22 mouse cellular contexts compared by ENCODE assay signal in the genomic region with DNA sequence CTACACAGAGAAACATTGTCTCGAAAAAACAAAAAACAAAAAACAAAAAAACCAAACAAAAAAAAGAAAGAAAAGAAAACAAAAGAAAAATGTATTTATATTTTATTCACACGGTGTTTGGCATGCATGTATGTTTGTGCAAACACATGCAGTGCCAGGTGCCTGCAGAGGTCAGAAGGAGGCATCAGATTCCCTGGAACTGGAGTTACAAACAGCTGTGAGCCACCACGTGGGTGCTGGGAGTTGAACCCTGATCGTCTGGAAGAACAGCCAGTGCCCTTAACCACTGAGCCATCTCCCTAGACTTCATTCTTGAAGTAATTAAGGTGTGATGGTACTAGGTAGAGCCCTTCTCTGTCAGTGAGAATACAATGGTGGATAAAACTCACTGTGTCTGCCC. TPM values are rescaled to one million over a fixed set of nuclear protein-coding genes. Genes with fewer than 3 reads are reported as not detected.
DNase-seq lines count a peak whose midpoint lies in the region; ATAC-seq and TF ChIP-seq lines count a peak whose summit lies in the region.
"Had no signal": no experiment of that assay in that cellular context is flagged by ENCODE, and none has a peak within 500 bp of the region (broad histone marks: within the 10 kb centered on the region; RNA-seq: fewer than 3 reads in every experiment).

No protein-coding gene starts in this region.

- H3K9me3 ChIP-seq in kidney, postnatal 0 days (replicated peaks; ENCODE audit: low read length): no peaks in the 10 kb centered on the region
- no peaks in the 10 kb centered on the region for H3K9me3 ChIP-seq in kidney, embryonic 16.5 days (ENCODE audit: low read length)
- no peaks in the 10 kb centered on the region for H3K9me3 ChIP-seq in midbrain, embryonic 11.5 days (ENCODE audit: control insufficient read depth, low read length)
- no peaks in the 10 kb centered on the region for H3K9me3 ChIP-seq in midbrain, embryonic 14.5 days (ENCODE audit: control insufficient read depth, low read length)
- H3K9me3 ChIP-seq: forebrain, embryonic 13.5 days; G1E; heart, embryonic 15.5 days; hindbrain, embryonic 13.5 days had no signal

- 53% methylated on average over 4 of the region's 4 CpGs for WGBS in kidney, postnatal 0 days
- 64% methylated on average over 4 of the region's 4 CpGs for WGBS in kidney, embryonic 16.5 days
- 77% methylated on average over 4 of the region's 4 CpGs for WGBS in midbrain, embryonic 11.5 days
- WGBS in midbrain, embryonic 14.5 days: 81% methylated on average over 4 of the region's 4 CpGs

- H3K27me3 ChIP-seq in kidney, postnatal 0 days (ENCODE audit: insufficient read depth, low read length): no peaks in the 10 kb centered on the region
- no peaks in the 10 kb centered on the region for H3K27me3 ChIP-seq in kidney, embryonic 16.5 days (ENCODE audit: insufficient read depth, low read length)
- H3K27me3 ChIP-seq in midbrain, embryonic 11.5 days (ENCODE audit: control insufficient read depth, insufficient read depth, low read length): no peaks in the 10 kb centered on the region
- no peaks in the 10 kb centered on the region for H3K27me3 ChIP-seq in midbrain, embryonic 14.5 days (ENCODE audit: control insufficient read depth, insufficient read depth, low read length)
- H3K27me3 ChIP-seq: forebrain, embryonic 13.5 days; heart, embryonic 15.5 days; hindbrain, embryonic 13.5 days had no signal

- no peak for TF ChIP-seq CTCF in gastrocnemius, adult 2 months (IDR thresholded peaks at IDR 0.05)
- no peak for TF ChIP-seq CTCF in kidney, postnatal 0 days (IDR thresholded peaks at IDR 0.05; ENCODE audit: low read depth)

- H3K27ac ChIP-seq in gastrocnemius, adult 2 months: peak overlapping the region; percentile 56
- peak overlapping the region; percentile 83 for H3K27ac ChIP-seq in kidney, postnatal 0 days
- no peak overlapping the region; the same call in 1 of the 2 replicates for H3K27ac ChIP-seq in kidney, embryonic 16.5 days (ENCODE audit: low read length)
- no peak overlapping the region for H3K27ac ChIP-seq in midbrain, embryonic 11.5 days (ENCODE audit: low read depth, low read length)
- no peak overlapping the region for H3K27ac ChIP-seq in midbrain, embryonic 14.5 days (replicated peaks; ENCODE audit: low read depth, low read length)
- H3K27ac ChIP-seq: forebrain, embryonic 13.5 days; heart, embryonic 15.5 days; hindbrain, embryonic 13.5 days; hindbrain, postnatal 0 days had no signal

- H3K4me1 ChIP-seq in kidney, postnatal 0 days (replicated peaks; ENCODE audit: insufficient read depth, low read length): peaks cover 23% of the 10 kb centered on the region; the same call in 1 of the 2 replicates
- peaks cover 40% of the 10 kb centered on the region for H3K4me1 ChIP-seq in kidney, embryonic 16.5 days (ENCODE audit: insufficient read depth, low read length)
- no peaks in the 10 kb centered on the region for H3K4me1 ChIP-seq in midbrain, embryonic 11.5 days (ENCODE audit: control insufficient read depth, insufficient read depth, low read length)
- H3K4me1 ChIP-seq in midbrain, embryonic 14.5 days (ENCODE audit: control insufficient read depth, insufficient read depth, low read length): no peaks in the 10 kb centered on the region

- intact Hi-C loops in gastrocnemius, adult 2 months (cut with DNase I): no loop called here

- no peak overlapping the region for H3K4me2 ChIP-seq in kidney, postnatal 0 days (ENCODE audit: low read length)
- no peak overlapping the region for H3K4me2 ChIP-seq in kidney, embryonic 16.5 days (replicated peaks; ENCODE audit: low read depth, low read length)
- no peak overlapping the region for H3K4me2 ChIP-seq in midbrain, embryonic 11.5 days
- no peak overlapping the region for H3K4me2 ChIP-seq in midbrain, embryonic 14.5 days (ENCODE audit: low read length)
- H3K4me2 ChIP-seq: forebrain, embryonic 13.5 days; heart, embryonic 11.5 days; heart, embryonic 15.5 days; hindbrain, embryonic 13.5 days had no signal

- no peak for DNase-seq in gastrocnemius, adult 2 months
- no peak for DNase-seq in gastrocnemius, postnatal 4 days (ENCODE audit: low spot score in 2 of 2)
- DNase-seq in kidney, postnatal 0 days (ENCODE audit: low spot score): no peak
- peak; percentile 37 for DNase-seq in midbrain, embryonic 11.5 days (ENCODE audit: low spot score, missing footprints)
- DNase-seq in midbrain, embryonic 14.5 days: no peak
- DNase-seq in ovary, postnatal 14 days (ENCODE audit: low spot score): no peak
- DNase-seq: adrenal gland, postnatal 14 days; B cell, adult 2 months; cerebellum, adult 9-11 months; cerebellum, postnatal 36 days; forebrain, postnatal 0 days; gastrocnemius, postnatal 25 days; heart, adult 18-20 months; heart, postnatal 14 days had no signal

- ATAC-seq in kidney, postnatal 0 days (replicated peaks; ENCODE audit: low FRiP score, low read depth): no peak
- ATAC-seq in kidney, embryonic 16.5 days (ENCODE audit: low FRiP score, low TSS enrichment): no peak
- no peak for ATAC-seq in midbrain, embryonic 11.5 days (ENCODE audit: low FRiP score)
- no peak for ATAC-seq in midbrain, embryonic 14.5 days (ENCODE audit: low FRiP score, low TSS enrichment)
- ATAC-seq: CD4-positive, CD25-positive, alpha-beta regulatory T cell, adult 4 months; forebrain, embryonic 13.5 days; hindbrain, postnatal 0 days had no signal

- no peak overlapping the region for H3K4me3 ChIP-seq in gastrocnemius, adult 2 months
- H3K4me3 ChIP-seq in kidney, postnatal 0 days (replicated peaks; ENCODE audit: low read depth, low read length): no peak overlapping the region
- no peak overlapping the region for H3K4me3 ChIP-seq in kidney, embryonic 16.5 days (ENCODE audit: low read length)
- H3K4me3 ChIP-seq in midbrain, embryonic 11.5 days (ENCODE audit: low read depth, low read length): no peak overlapping the region
- H3K4me3 ChIP-seq in midbrain, embryonic 14.5 days (replicated peaks; ENCODE audit: low read depth, low read length): no peak overlapping the region
- H3K4me3 ChIP-seq: forebrain, embryonic 13.5 days; heart, embryonic 15.5 days; hindbrain, embryonic 13.5 days had no signal

- no peak overlapping the region for H3K9ac ChIP-seq in kidney, postnatal 0 days (ENCODE audit: low read depth, low read length)
- no peak overlapping the region for H3K9ac ChIP-seq in kidney, embryonic 16.5 days (replicated peaks; ENCODE audit: low read length)
- H3K9ac ChIP-seq in midbrain, embryonic 11.5 days (ENCODE audit: low read length): no peak overlapping the region
- H3K9ac ChIP-seq in midbrain, embryonic 14.5 days (replicated peaks; ENCODE audit: low read length): no peak overlapping the region
- H3K9ac ChIP-seq: forebrain, embryonic 13.5 days; forebrain, postnatal 0 days; heart, embryonic 15.5 days; hindbrain, embryonic 13.5 days had no signal

- no peaks in the 10 kb centered on the region for H3K36me3 ChIP-seq in kidney, postnatal 0 days (ENCODE audit: insufficient read depth, low read length)
- no peaks in the 10 kb centered on the region for H3K36me3 ChIP-seq in kidney, embryonic 16.5 days (ENCODE audit: insufficient read depth, low read length)
- H3K36me3 ChIP-seq in midbrain, embryonic 11.5 days (ENCODE audit: control insufficient read depth, insufficient read depth, low read length): no peaks in the 10 kb centered on the region
- no peaks in the 10 kb centered on the region for H3K36me3 ChIP-seq in midbrain, embryonic 14.5 days (ENCODE audit: control insufficient read depth, insufficient read depth, low read length)
- H3K36me3 ChIP-seq: heart, embryonic 15.5 days; hindbrain, embryonic 13.5 days had no signal

RNA-seq across cellular contexts. Expression of a gene that starts 56.4 kb away (rescaled TPM):
- total RNA-seq in gastrocnemius, adult 2 months (2021): 10 to 100 TPM; 14.0 to 19.1 TPM
- total RNA-seq in gastrocnemius, postnatal 4 days (2021): 10 to 100 TPM; 27.7 to 27.9 TPM
- polyA plus RNA-seq in kidney, postnatal 0 days (2015; fragmentation: Nextera tagmentation; extraction: Ambion mirVana): 55.5 and 58.1 TPM in 2 replicates
- polyA plus RNA-seq in kidney, embryonic 16.5 days (2015; fragmentation: Nextera tagmentation; extraction: Ambion mirVana): 59.9 and 72.7 TPM in 2 replicates
- 95.0 and 103 TPM in 2 replicates for polyA plus RNA-seq in midbrain, embryonic 11.5 days (2014; fragmentation: Nextera tagmentation; extraction: Ambion mirVana)
- polyA plus RNA-seq in midbrain, embryonic 14.5 days (2014; fragmentation: Nextera tagmentation; extraction: Ambion mirVana): 59.9 and 64.9 TPM in 2 replicates

RNA-seq across cellular contexts. Expression of a gene that starts 57.0 kb away (rescaled TPM):
- total RNA-seq in gastrocnemius, adult 2 months (2021): 10 to 100 TPM in 1 of 2 experiments, 1 to 10 TPM in 1; 8.8 to 23.4 TPM
- total RNA-seq in gastrocnemius, postnatal 4 days (2021): 10 to 100 TPM; 38.3 to 40.1 TPM
- polyA plus RNA-seq in kidney, postnatal 0 days (2015; fragmentation: Nextera tagmentation; extraction: Ambion mirVana): 10.5 and 11.3 TPM in 2 replicates
- polyA plus RNA-seq in kidney, embryonic 16.5 days (2015; fragmentation: Nextera tagmentation; extraction: Ambion mirVana): 14.5 and 15.0 TPM in 2 replicates
- polyA plus RNA-seq in midbrain, embryonic 11.5 days (2014; fragmentation: Nextera tagmentation; extraction: Ambion mirVana): 22.5 and 23.7 TPM in 2 replicates
- 63.9 and 69.2 TPM in 2 replicates for polyA plus RNA-seq in midbrain, embryonic 14.5 days (2014; fragmentation: Nextera tagmentation; extraction: Ambion mirVana)

Comparison
In these comparisons a context has a peak if more than half of its experiments do, and no peak if none do; other contexts are left out.
1. H3K27ac ChIP-seq: peak in gastrocnemius, adult 2 months (single experiment) and kidney, postnatal 0 days (single experiment); none in kidney, embryonic 16.5 days (single experiment), midbrain, embryonic 11.5 days (single experiment) and midbrain, embryonic 14.5 days (single experiment).